Mouse (Mus musculus) adrenal gland, postnatal 10 days (tissue): ENCODE measurements at regions not wholly inside any gene's neighbourhood (a gene's known extent, or its start where the extent isn't known, plus 50 kb on each side); places are given as distances from the start of the nearest gene placed in this dataset.
A peak's percentile ranks its signal among the peaks of the same experiment; 100 is the strongest.

Source experiments
- DNase-seq: peaks from one replicate; pipeline ENCODE4 v3.0.0; 2021; ENCODE audit warnings: mixed read lengths

- DNase-seq, result no peak
These were observed 102.2 kb upstream of the Kit start for GRCm38 (mm10) chr5:75472484-75472883.

GRCm38 (mm10) chr5:75475414-75475813 lies 99.3 kb upstream of the Kit start:
- no peak for DNase-seq

GRCm38 (mm10) chr5:75478499-75478898 lies 96.2 kb upstream of the Kit start:
- DNase-seq, result no peak

GRCm38 (mm10) chr5:75479149-75479548 lies 95.6 kb upstream of the Kit start:
- DNase-seq, result no peak

- no peak for DNase-seq
These were observed 93.1 kb upstream of the Kit start for GRCm38 (mm10) chr5:75481595-75481994.

GRCm38 (mm10) chr5:75484330-75484729 lies 90.4 kb upstream of the Kit start:
- peak; percentile 6 for DNase-seq

GRCm38 (mm10) chr5:75490806-75491205 lies 83.9 kb upstream of the Kit start:
- DNase-seq, result peak; percentile 2

GRCm38 (mm10) chr5:75494143-75494542 lies 80.6 kb upstream of the Kit start:
- DNase-seq, result no peak

GRCm38 (mm10) chr5:75499053-75499452 lies 75.7 kb upstream of the Kit start:
- no peak for DNase-seq

- DNase-seq, result no peak
These were observed 75.0 kb upstream of the Kit start for GRCm38 (mm10) chr5:75499695-75500094.

GRCm38 (mm10) chr5:75500654-75501416 lies 73.9 kb upstream of the Kit start:
- no peak for DNase-seq

- DNase-seq, result no peak
These were observed 71.0 kb upstream of the Kit start for GRCm38 (mm10) chr5:75503673-75504072.

GRCm38 (mm10) chr5:75512521-75513422 lies 61.9 kb upstream of the Kit start:
- no peak for DNase-seq

- no peak for DNase-seq
These were observed 56.5 kb upstream of the Kit start for GRCm38 (mm10) chr5:75518213-75518612.

- no peak for DNase-seq
These were observed 51.6 kb upstream of the Kit start for GRCm38 (mm10) chr5:75523041-75523678.
